Mouse (Mus musculus) T-helper 1 cell (primary cell): Measurements from ENCODE around the gene Blvrb.

Experiments used
- in situ Hi-C: fragments of 300-600 bp; cut with MboI, MseI; formaldehyde crosslinking; loops from one replicate; pipeline ENCODE4 v1.15.1; 2025; ENCODE audit warnings: high pct_unique_total_duplicates

The Blvrb gene

GRCm38 (mm10) chr7:27514961-27515360 is 67.2 kb downstream of the Blvrb start:
- in situ Hi-C loops = no loop called here
